Mouse (Mus musculus) cerebellum, postnatal 25 days (tissue): ENCODE results near the gene Galnt4.
A peak's percentile ranks its signal among the peaks of the same experiment; 100 is the strongest.
"Not testable (repeated sequence)": the region's sequence is repeated elsewhere in the genome, so short reads cannot be mapped to it uniquely, and the experiment has no call there.

Experiments
- DNase-seq, 2 experiments: peaks; one replicate each; pipeline ENCODE4 v3.0.0; 2021; ENCODE audit warnings: mixed read lengths in 2 of 2

Galnt4 gene

DNA sequence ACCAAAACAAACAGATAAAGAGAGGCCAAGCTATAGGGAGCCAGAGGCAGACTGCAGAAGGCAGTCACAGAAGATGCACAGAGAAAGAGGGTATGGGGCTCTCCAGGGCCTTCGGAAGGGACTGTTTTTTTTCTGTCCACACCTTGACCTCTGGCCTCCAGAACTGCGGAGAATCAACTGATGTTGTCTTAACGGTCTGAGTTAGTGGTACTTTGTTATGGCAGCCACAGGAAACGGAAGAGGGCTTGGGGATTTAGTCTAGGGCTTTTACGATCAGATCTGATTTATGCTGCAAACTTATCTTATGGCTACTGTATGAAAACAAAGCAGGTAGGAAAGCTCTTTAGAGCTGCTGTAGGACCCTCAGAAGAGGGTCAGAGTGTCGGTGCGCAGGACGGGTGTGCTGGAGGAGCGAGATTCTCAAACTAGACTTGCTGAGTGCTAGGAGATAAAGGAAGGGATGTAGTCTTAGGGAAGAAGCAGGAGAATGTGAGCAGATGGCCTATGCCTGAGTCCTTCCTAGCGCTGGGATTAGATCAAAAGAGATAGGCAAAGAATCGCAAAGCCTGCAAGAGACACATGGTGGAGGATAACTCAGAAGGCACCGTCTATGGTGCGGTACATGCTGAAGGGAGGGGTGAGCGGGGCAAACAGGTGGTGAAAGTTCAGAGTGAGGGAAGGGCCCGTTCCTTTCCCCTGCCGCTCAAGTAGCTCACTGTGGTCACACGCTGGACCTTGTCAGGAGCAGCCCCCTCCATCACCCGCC, 7.7 kb downstream of the Galnt4 start:
- no peak for DNase-seq

DNA sequence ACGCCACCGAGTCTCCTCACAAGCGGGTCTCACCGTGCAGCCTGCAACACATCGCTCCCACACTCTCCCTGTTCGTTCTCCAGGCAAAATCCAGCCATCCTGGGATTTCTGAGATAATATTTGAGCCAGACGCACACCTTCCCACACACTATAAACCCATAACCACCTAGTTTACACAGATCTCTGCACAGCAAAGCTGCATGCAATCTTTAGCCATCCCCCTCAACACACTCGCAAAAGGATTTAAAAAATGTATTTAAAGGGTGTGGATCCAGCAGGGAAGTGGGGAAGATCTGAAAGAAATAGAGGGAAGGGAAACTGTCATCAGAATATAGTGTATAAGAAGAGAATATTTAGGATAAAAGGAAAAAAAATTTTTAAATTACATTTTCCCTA, 8.3 kb downstream of the Galnt4 start:
- DNase-seq = no peak

DNA sequence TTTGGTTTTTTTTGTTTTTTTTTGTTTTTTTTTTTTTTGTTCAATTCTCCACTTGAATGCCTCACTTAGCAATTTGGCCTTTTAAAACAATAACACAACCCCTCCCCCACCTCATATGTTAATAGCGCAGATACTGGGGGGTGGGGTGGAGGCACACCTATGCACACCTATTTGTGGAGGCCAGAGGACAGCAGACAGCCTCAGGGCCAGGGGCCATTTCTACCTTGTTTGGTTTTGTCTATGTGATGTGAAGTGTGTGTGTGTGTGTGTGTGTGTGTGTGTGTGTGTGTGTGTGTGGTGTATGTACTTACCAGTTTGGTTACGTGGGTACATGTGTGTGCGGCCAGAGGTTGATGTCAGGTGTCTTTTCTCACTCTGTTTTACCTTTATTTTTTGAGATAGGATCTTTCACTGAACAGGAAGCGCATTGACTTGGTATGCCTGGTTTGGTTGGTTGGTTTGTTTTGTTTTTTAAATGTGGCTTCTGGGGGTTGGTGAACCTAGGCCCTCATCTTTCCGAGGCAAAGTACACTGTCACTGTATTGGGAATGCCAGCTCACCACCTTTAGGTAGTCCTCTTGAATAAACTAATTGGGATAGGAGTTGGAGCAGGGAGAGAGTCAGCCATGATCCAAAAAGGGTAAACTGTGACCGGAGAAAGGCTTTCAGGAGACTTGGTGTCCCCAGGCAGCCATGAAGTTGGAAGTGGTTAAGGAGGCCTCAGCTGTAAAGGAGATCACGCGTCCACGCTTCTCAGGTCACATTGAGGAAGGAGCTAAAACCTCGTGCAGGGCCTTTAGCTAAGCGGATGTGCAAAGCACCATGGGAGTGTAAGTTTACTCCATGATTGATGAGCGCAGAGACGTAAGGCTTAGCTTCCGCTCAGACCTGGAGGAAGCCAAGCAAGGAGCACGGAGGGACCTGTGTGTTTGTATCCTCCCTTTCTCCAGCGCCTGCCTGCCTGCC, 9.0 kb downstream of the Galnt4 start:
- no peak for DNase-seq

DNA sequence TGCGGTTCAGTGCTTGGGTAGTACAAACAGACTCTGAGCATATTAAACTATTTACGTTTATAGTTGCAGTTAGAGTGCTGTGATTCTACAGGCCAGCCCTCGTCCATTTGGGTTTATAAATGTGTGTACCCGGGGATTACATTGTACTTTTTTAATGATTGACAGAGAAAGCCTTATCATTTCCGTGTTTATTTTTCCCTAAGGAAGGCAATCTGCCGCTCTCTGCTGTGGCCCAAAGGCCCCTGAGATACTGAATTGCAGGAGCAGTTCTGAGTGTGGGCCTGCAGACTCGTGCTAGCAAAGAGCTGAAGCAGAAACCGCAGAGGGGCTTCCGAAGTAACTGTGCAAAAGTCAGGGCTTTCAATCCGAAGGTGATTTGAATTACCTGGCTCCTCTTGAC, 9.9 kb downstream of the Galnt4 start:
- no peak for DNase-seq

DNA sequence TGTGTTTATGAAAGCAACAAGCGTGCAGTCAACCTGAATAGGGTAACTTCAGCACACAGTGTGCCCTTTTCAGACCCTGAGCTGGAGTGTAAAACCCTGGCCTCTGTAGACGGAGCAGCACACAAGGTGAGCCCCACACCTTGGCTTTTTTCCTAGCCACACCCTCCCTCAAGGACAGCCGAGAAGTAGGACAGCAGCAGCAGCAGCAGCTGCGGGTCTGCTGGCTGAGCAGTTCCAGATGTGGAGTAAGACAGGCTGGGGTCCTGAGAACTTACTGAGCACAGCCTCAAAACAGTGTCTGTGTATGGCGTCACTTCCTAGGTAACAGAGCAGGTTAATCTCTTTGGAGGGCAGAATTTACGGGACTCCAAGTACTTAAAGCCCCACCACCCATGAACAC, 10.7 kb downstream of the Galnt4 start:
- DNase-seq = no peak

DNA sequence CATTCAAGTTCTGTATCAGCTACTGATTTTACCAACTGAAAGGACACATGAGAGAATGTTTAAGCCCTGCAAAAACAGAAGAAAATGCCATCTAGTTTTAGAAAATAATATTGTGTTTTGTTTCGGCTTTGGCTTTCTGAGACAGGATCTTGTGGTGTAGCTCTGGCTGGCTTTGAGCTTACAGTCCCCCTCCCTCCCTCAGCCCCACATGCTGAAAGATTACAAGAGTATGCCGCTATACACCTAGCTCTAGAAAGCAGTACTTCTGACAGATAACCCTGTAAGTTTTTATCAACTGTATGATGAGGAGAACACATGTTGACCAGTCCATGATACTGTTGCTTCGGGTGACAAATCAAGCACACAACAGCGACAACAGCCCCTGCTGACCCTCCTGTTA, 11.5 kb downstream of the Galnt4 start:
- DNase-seq = no peak

DNA sequence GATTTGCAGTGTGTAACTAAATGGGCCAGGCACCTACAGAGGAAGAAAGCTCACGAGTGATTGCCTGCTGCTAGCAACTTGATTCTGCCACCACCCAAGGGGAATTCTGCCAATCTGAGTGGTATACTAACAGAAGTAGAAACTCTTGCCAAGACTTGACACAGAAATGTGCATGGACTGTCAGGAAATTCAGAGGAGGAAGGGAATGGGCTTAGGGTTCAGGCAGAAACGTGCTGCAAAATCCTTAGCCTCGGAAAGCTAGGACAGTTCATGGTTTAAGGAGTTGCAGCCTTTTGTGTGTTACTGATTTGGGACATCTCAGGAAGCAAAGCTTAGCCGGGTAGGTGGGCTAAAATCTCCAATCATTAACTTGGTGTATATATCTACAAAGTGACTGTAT, 18.3 kb downstream of the Galnt4 start, which contains the start of gene Phxr2:
TSS of gene Phxr2 (minus strand) at position 101 of the 400 bp plus-strand sequence.
- no peak for DNase-seq

DNA sequence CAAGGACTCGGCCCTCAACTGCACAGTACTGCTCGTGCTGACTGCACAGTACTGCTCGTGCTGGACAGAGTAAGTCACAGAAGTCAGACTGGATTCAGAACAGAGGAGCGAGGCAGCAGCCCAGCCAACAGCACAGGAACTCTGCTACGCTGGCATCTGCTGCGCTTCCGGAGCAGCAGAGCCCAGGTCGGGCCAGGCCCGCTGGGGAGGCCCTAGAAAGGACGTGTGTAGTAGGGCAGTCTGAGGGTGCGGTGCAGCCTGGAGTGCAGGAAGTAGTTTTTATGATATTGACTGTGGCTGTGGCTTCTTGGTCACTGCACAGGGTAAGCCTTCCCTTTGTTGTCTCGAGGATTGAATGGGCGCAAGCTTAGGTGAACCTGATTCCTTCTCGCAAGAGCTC, 19.0 kb downstream of the Galnt4 start:
- no peak for DNase-seq

DNA sequence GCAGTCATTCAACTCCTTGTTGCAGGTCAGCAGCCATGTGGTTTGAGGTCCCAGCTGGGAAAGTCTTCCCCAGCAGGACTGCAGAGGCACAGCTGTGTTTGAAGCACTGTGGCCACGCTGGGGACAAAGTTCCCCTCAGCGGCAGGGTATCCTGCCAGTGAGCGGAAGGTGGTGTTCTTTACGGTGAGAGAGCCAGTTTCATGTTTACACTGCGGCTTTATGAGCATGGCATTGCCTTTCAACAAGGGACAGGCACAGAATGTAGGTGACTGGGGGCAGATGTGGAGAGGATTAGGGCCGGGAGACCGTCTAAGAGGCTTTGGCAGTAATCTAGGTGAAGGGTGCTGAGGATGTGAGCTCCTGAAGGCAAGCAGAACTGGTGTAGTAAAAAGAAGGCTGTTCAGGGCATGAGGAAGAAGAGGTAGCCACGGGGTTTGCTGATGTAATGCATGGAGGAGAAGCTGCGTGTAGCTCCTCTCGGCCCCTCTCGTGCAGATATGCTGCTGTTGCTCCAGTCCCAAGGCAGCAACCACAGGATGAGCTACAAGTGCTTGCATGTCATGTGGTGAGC, 19.8 kb downstream of the Galnt4 start:
- no peak for DNase-seq

DNA sequence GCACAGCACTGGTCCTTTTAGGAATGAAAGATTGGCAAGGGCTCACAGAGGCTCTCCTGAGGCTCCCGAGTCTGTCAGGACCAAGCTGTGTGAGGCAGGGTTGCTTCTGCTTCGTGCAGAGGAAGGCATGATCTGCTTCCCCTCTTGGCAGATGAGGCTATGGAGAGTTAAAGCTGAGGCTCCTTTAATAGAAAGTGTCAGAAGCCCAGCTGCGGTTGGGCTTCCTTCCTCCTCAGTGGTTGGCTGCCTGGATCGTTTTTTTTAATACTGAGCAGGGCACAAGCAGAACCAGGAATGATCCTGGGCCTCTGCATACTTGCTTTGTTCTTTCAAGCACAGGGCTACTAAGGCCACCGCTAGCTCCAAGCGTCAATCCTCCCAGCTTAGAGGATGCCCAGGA, 22.7 kb downstream of the Galnt4 start:
- no peak for DNase-seq

DNA sequence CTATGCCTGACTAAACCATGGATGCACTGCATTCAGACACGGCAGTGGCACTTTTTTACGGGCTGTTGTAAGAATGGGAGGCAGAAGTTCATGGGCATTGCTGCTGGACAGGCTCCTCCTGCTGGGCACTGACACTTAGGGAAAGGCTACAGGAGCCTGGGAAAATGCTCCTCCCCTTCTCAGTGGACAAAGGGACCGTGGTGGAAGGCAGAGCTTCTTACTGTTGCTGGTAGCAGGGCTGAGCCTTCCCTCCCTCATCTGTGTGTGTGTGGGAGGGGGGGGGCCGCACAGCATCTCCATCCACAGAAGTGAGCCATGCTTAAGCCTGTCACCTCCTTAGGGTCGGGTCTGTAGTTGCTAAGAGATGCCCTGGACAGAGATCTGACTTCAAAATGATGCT, 23.3 kb downstream of the Galnt4 start:
- no peak for DNase-seq

DNA sequence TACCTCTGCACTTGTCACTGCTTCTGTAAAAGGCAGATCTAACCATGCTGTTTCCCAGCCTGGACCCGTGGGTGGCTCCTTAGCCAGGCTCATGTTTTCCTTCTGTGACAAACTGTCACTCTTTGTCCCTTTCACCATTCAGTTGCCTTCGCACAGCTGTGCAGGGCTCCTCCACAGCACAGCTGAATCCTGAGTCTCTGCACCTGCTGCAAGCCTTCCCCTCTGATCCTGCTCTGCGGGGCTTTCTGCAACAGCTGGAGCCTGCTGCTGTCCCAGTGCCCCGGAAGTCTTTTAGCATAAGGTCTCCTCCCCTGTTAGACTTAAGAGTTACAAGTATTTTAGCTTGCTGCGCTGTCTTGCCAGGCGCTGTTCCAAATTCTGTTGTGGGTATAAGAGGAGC, 24.2 kb downstream of the Galnt4 start:
- DNase-seq = no peak

DNA sequence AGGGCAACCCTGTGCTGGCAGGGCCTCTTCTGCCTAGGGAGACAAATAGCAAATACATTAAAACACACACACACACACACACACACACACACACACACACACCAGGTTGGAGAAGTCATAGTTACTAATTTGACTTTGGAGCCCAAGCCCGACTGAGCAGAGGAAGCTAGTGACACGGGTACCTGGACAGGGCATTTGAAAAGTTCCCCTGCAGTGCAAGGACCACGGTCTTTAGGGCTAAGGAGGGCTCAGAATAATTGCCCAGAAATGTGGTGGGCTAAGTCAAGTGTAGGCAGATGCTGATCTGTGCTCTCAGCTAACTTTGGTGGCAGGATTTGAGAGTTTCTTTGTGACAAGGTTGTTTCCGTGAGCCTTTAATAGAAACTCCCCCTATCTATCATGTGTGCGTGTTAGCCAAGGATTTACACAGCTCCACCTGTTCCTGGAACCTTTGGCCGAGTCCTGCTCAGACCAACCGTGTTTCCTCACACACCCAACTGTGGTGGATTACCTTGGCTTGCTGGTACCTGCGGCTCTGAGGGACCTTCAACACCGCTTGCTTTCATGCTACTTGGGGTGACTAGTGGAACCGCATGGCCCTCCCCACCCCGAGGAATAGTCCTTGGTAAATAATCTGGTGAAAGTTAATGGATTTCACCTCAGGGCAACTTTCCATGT, 24.8 kb downstream of the Galnt4 start:
- no peak for DNase-seq

DNA sequence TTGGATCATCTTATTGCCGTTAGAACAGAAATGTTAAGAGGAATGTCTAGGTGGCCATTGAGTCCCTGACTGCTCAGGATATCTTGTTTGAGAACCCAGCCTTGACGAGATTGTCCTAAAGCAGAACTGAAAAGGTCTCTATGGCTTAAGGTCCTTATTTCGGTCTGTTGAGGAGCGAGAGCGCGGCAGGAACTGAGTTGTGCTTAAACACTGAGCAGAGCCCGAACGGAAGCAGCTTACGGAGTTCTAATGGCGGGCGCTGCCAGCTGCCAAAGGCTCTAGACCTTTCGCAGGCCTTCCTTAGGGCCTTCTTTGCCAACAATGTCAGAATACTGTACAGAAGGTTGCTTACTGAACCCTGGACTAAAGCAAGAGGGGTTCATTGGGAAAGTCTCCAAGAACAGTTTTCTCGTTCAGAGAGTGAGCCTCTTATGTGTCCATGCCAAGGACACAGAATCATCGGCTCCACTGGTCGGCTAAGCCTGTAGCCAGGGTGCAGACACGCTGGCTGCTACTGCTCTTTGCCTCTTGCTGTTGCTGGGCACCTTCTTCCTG, 25.4 kb downstream of the Galnt4 start:
- DNase-seq = no peak

DNA sequence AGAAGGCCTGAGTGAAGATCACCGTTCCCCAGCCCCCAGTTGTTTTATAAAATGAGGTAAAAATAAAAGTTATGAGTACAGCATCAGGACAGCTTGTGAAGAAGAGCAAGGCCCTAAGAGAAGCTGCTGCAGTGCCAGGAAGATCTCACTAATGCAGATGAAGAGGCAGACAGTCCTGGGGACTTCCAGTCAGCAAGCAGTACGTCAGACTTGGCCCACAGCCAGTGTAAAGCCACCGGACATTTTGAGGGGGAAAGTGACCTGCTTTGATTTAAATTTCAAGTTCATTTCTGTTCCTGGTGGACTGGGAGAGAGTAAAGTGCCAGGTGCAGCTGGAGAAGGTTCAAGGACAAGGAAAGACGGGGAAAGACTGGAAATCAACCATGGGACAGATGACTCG, 28.4 kb downstream of the Galnt4 start:
- peak in 1 of 2 experiments; percentile 38 for DNase-seq

DNA sequence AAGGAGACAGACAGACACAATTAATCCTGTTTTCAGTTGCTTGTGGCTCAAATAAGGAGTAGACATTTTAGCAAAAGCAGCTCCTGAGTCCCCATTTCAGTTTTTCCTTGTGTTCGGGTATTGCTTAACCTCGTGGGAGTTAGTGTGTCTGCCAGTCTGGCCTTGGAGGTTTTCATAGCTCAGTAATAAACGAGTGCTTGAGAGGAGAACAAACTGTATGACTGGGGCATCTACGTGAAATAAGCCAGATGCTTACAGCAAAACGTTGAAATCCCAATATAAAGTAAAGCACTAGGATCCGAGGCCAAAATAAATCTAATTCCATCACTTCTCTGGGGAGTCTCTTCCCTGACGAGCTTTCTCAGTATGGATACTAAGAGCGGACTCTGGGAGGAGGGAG, 37.7 kb downstream of the Galnt4 start:
- DNase-seq = no peak

DNA sequence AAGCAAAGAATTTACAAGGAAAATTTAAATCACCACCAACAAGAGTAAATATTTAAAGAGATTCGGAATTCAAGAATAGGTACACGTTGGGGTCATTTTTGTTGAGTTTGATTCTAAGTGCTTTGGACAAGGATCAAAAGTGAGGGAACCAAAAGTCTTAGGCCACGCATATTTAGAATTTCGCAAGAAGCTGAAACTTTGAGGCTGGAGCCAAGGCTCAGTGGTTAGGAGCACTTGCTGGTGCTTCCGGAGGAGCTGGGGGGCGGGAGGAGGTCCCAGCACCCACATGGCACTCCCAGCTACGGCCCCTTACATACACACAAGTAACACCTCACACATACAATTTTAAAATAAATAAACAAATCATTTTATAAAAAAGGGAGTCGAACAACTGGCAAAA, 38.6 kb downstream of the Galnt4 start:
- DNase-seq = no peak

DNA sequence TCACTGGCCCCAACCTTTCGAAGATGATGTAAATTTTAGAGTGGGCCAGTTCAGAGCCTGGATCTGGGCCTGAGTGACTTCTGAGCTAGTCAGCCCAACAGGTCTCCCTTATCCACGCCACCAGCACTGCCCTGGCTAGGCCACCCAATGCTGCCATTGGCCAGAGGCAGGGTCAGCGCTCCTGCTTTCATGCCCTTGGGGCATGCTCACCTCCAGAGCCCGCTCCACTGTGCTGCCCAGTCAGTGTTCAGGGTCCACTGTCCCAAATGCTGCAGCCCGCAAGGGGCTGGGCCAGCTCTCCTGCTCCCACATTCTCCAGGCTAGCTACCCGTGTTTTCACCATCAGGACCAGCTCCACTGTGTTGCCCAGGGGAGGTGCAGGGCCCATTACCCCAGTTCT, 42.1 kb downstream of the Galnt4 start:
- DNase-seq = no peak

DNA sequence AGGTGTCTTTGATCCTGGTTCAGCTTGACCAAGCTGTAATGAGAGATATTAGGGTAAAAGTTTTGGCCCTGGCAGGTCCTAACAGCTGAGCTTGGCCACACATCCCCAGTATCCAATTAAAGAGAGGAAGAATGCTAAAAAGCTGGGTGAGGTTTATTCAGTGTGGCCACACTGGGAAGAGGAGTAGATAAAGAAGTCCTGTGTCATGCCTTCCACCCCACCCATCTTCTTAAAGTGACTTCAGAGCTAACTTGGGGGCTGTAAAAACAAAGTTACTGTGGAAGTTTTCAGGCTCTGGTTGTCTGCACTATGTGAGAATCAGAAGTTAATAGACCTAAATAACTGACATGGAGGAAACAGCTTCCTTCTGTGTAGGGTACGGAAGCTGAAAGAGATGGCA, 43.6 kb downstream of the Galnt4 start:
- no peak for DNase-seq

DNA sequence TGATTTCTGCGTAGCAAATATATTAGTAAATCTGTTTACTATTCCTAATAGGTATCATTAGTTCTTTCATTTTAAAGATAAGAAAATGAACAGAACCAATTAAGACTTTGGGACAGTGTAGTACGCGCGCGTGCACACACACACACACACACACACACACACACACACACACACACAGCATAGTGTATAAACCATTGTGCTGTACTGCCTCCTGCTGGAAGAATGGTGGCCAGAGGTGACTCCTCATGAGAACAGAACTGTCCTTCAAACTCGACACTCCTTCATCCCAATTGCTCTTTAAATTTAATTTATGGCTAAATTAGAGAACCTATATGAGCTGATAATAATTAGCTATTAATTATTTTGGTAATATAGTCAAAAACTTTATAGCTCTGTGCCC, 44.1 kb downstream of the Galnt4 start:
- DNase-seq = peak in 1 of 2 experiments; percentile 39

DNA sequence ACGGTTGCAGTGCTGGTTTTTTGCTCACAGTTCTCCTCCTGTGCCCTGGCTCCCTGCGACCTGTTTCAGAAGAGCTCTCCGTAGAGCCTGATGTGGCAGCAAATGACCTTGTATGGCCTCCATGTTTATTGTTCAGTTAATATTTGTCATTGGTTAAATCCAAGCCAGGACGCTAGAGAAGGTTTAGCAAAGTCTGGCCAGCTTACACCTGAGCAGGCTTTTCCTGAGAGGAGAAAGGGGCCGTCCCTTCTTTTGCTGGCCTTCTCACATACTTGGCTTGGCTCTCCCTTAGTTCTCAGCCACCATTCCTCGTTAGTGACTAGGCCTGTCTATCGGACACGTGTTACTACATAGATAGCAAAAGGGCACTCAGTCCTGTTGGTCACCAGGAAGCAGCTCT, 46.7 kb downstream of the Galnt4 start:
- DNase-seq = no peak

DNA sequence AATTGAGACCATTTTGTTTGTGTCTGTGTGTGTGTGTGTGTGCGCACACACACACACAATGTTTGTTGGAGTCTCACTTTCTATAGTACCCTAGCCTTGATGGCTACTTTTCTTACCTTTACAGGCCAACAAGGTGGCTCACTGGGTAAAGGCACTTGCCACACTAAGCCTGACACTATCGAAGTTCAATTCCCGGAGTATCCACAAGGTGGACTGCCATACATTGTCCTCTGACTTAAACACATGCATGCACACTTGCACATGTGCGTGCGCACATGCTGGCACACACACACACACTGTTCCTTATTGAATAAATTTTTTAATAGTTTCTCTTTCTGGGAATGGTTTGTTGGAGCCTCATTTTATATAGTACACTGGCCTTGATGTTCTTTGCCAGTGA, 48.8 kb downstream of the Galnt4 start:
- DNase-seq = no peak

DNA sequence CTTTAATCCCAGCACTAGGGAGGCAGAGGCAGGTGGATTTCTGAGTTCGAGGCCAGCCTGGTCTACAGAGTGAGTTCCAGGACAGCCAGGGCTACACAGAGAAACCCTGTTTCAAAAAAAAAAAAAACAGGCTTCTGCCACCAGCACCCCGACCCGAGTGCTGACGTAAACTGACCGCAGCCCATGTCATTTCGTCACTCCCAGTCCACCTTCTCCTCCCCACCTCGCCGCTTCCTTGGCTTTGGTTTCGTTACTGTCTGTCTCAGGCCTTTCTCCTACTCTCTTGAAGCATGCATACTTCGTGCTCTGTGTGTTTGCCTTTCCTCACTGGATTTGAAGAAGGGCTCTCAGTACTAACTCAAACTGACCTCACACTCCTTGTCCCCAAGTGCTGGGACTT, 49.7 kb downstream of the Galnt4 start:
- DNase-seq = not testable (repeated sequence)
